Mouse (Mus musculus) hindbrain, embryonic 16.5 days (tissue): Measurements from ENCODE around the gene Tmx4. TPM values are rescaled to one million over a fixed set of nuclear protein-coding genes. Genes with fewer than 3 reads are reported as not detected.

Experiments used
- ATAC-seq: fragments of 200-750 bp; cut with Nextera tagmentation; 2 replicates; pipeline ENCODE4 v1.8.0; 2017; ENCODE audit warnings: moderate TSS enrichment, moderate library complexity
- H3K27ac ChIP-seq: fragments of 300-500 bp; sonication (generic); 2 replicates; pipeline ENCODE4 v1.5.1; 2014; ENCODE audit warnings: low read depth, mild to moderate bottlenecking, control low read depth, low read length, moderate library complexity
- H3K27me3 ChIP-seq: fragments of 300-500 bp; sonication (generic); replicated peaks from 2 replicates; pipeline ENCODE4 v1.6.1; 2014; ENCODE audit warnings: low read length; ENCODE audit not compliant: control insufficient read depth, insufficient read depth
- H3K36me3 ChIP-seq: fragments of 300-500 bp; sonication (generic); 2 replicates; pipeline ENCODE4 v1.6.1; 2014; ENCODE audit warnings: mild to moderate bottlenecking, low read length, moderate library complexity, mixed read lengths; ENCODE audit not compliant: control insufficient read depth, insufficient read depth
- H3K4me1 ChIP-seq: fragments of 300-500 bp; sonication (generic); 2 replicates; pipeline ENCODE4 v1.6.1; 2014; ENCODE audit warnings: low read depth, low read length; ENCODE audit not compliant: control insufficient read depth, insufficient read depth
- H3K4me2 ChIP-seq: fragments of 300-500 bp; sonication (generic); 2 replicates; pipeline ENCODE4 v1.6.1; 2014; ENCODE audit warnings: mild to moderate bottlenecking, low read length, control low read depth, moderate library complexity
- H3K4me3 ChIP-seq: fragments of 300-500 bp; sonication (generic); 2 replicates; pipeline ENCODE4 v1.5.1; 2014; ENCODE audit warnings: mild to moderate bottlenecking, low read length, control low read depth, moderate library complexity
- H3K9ac ChIP-seq: fragments of 300-500 bp; sonication (generic); 2 replicates; pipeline ENCODE4 v1.6.1; 2014; ENCODE audit warnings: low read depth, mild to moderate bottlenecking, control low read depth, low read length, moderate library complexity
- H3K9me3 ChIP-seq: fragments of 300-500 bp; sonication (generic); 2 replicates; pipeline ENCODE4 v1.6.1; 2014; ENCODE audit warnings: mild to moderate bottlenecking, low read length, moderate library complexity; ENCODE audit not compliant: control insufficient read depth
- WGBS: fragments of 180-500 bp; shearing (Covaris S2); extraction: QIAGEN DNeasy Blood & Tissue Kit; methylation state at CpG from one replicate; pipeline ENCODE4 v1.1.7; 2014; 5-methylcytosine and 5-hydroxymethylcytosine counted together
- polyA plus RNA-seq: library from polyadenylated mRNA; unstranded; fragments of >200 nt; fragmentation: Nextera tagmentation; extraction: Ambion mirVana; gene quantifications from 2 replicates; pipeline ENCODE4 v1.2.1, GENCODE M21; 2015

The Tmx4 gene
- polyA plus RNA-seq, 1 experiment from 2014 or later = 98.9 TPM

GRCm38 (mm10) chr2:134654668-134655067 lies 10.7 kb upstream of the Tmx4 start:
- no peaks in the 10 kb centered on the region for H3K27me3 ChIP-seq
- H3K4me2 ChIP-seq = no peak overlapping the region
- no peaks in the 10 kb centered on the region for H3K9me3 ChIP-seq
- ATAC-seq = no peak
- H3K36me3 ChIP-seq = no peaks in the 10 kb centered on the region
- H3K4me1 ChIP-seq = no peaks in the 10 kb centered on the region
- no peak overlapping the region for H3K9ac ChIP-seq
- no peak overlapping the region for H3K27ac ChIP-seq
- no peak overlapping the region for H3K4me3 ChIP-seq

GRCm38 (mm10) chr2:134652759-134653158 lies 8.8 kb upstream of the Tmx4 start:
- no peak for ATAC-seq
- WGBS = 81% methylated on average over 5 of the region's 5 CpGs

GRCm38 (mm10) chr2:134648999-134649398 lies 5.1 kb upstream of the Tmx4 start:
- no peak overlapping the region for H3K4me2 ChIP-seq
- H3K4me1 ChIP-seq = peaks cover 13% of the 10 kb centered on the region
- no peak overlapping the region for H3K9ac ChIP-seq
- no peaks in the 10 kb centered on the region for H3K36me3 ChIP-seq
- no peaks in the 10 kb centered on the region for H3K9me3 ChIP-seq
- H3K27me3 ChIP-seq = no peaks in the 10 kb centered on the region
- WGBS = 87% methylated on average over 3 of the region's 3 CpGs
- H3K4me3 ChIP-seq = no peak overlapping the region
- no peak overlapping the region for H3K27ac ChIP-seq
- no peak for ATAC-seq

More at GRCm38 (mm10) chr2:134652759-134653158, 8.8 kb upstream of the Tmx4 start:
- Histone ChIP-seq H3K27ac (no peak overlapping the region), H3K4me3 (no peak overlapping the region), H3K27me3 (no peaks in the 10 kb centered on the region), H3K9ac (no peak overlapping the region), H3K36me3 (no peaks in the 10 kb centered on the region), H3K4me1 (no peaks in the 10 kb centered on the region), H3K9me3 (no peaks in the 10 kb centered on the region), H3K4me2 (no peak overlapping the region)

- no peak for ATAC-seq
These were observed 1.8 kb upstream of the Tmx4 start for GRCm38 (mm10) chr2:134645752-134646151.

GRCm38 (mm10) chr2:134645166-134645565 lies 1.2 kb upstream of the Tmx4 start:
- Histone ChIP-seq H3K4me3 (no peak overlapping the region), H3K9ac (no peak overlapping the region), H3K4me2 (0 out of 2 replicates have a peak overlapping the region, but pooled peaks have one; percentile 0), H3K9me3 (no peaks in the 10 kb centered on the region), H3K4me1 (peaks cover 22% of the 10 kb centered on the region), H3K27ac (peak overlapping the region; percentile 100), H3K27me3 (no peaks in the 10 kb centered on the region), H3K36me3 (no peaks in the 10 kb centered on the region)
- ATAC-seq = no peak
- 40% methylated on average over 4 of the region's 4 CpGs for WGBS

More at GRCm38 (mm10) chr2:134645752-134646151, 1.8 kb upstream of the Tmx4 start:
- Histone ChIP-seq H3K36me3 (no peaks in the 10 kb centered on the region), H3K9ac (no peak overlapping the region; the same call in 1 of the 2 replicates), H3K4me3 (no peak overlapping the region), H3K4me1 (peaks cover 21% of the 10 kb centered on the region), H3K9me3 (no peaks in the 10 kb centered on the region), H3K27me3 (no peaks in the 10 kb centered on the region), H3K27ac (peak overlapping the region; percentile 100), H3K4me2 (no peak overlapping the region)
- WGBS = 77% methylated on average over 3 of the region's 3 CpGs

- Histone ChIP-seq H3K27me3 (no peaks in the 10 kb centered on the region), H3K4me2 (peak overlapping the region; percentile 68), H3K36me3 (no peaks in the 10 kb centered on the region), H3K4me3 (peak overlapping the region; percentile 87), H3K4me1 (peaks cover 24% of the 10 kb centered on the region), H3K9me3 (no peaks in the 10 kb centered on the region), H3K27ac (peak overlapping the region; percentile 100), H3K9ac (peak overlapping the region; percentile 97)
- ATAC-seq = no peak
- WGBS = 21% methylated on average over 6 of the region's 6 CpGs
These were observed 462 bp upstream of the Tmx4 start for GRCm38 (mm10) chr2:134644301-134644912.

GRCm38 (mm10) chr2:134642377-134642776 lies 1.6 kb downstream of the Tmx4 start:
- Histone ChIP-seq H3K27ac (no peak overlapping the region), H3K27me3 (no peaks in the 10 kb centered on the region)

GRCm38 (mm10) chr2:134641372-134641771 lies 2.6 kb downstream of the Tmx4 start:
- no peak for ATAC-seq
- 91% methylated on average over 5 of the region's 5 CpGs for WGBS
- H3K36me3 ChIP-seq = peaks cover 4% of the 10 kb centered on the region; the same call in 1 of the 2 replicates
- no peaks in the 10 kb centered on the region for H3K9me3 ChIP-seq
- no peak overlapping the region for H3K9ac ChIP-seq
- H3K27me3 ChIP-seq = no peaks in the 10 kb centered on the region
- peak overlapping the region; percentile 45 for H3K4me2 ChIP-seq
- H3K4me3 ChIP-seq = no peak overlapping the region
- H3K4me1 ChIP-seq = peaks cover 24% of the 10 kb centered on the region
- H3K27ac ChIP-seq = no peak overlapping the region

More at GRCm38 (mm10) chr2:134642377-134642776, 1.6 kb downstream of the Tmx4 start:
- peak overlapping the region; percentile 34 for H3K4me3 ChIP-seq
- H3K4me1 ChIP-seq = peaks cover 24% of the 10 kb centered on the region
- H3K4me2 ChIP-seq = peak overlapping the region; percentile 68
- no peaks in the 10 kb centered on the region for H3K9me3 ChIP-seq
- peaks cover 4% of the 10 kb centered on the region; the same call in 1 of the 2 replicates for H3K36me3 ChIP-seq
- peak overlapping the region; percentile 50 for H3K9ac ChIP-seq
- no peak for ATAC-seq

GRCm38 (mm10) chr2:134640398-134640797 lies 3.5 kb downstream of the Tmx4 start:
- H3K9me3 ChIP-seq = no peaks in the 10 kb centered on the region
- no peak for ATAC-seq
- H3K4me1 ChIP-seq = peaks cover 20% of the 10 kb centered on the region
- H3K4me3 ChIP-seq = no peak overlapping the region
- H3K27me3 ChIP-seq = no peaks in the 10 kb centered on the region
- H3K27ac ChIP-seq = no peak overlapping the region
- no peak overlapping the region for H3K9ac ChIP-seq
- WGBS = 63% methylated on average over 1 of the region's 1 CpGs
- peaks cover 4% of the 10 kb centered on the region; the same call in 1 of the 2 replicates for H3K36me3 ChIP-seq
- peak overlapping the region; percentile 7; the same call in 1 of the 2 replicates for H3K4me2 ChIP-seq
